Mouse (Mus musculus): Measurements from ENCODE around the gene Palld.

The Palld gene

DNA sequence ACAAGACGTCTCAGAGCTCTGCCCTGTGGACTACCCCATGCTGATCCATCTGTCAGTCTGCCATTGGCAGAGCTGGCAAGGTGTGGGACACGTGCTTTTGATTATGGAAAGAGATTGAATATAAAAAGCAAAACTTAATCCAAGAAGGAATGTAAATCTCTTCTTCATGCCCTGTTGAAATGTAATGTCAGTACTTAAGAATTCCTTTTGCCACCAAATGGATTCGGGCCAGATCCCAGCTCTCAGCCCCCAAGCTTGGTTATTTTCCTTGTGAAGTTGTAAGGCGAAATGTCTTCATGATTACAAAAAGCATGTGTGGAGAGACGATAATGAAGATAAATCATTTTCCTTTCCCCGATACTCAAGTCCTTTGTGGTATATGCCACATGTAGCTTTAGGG, 126.6 kb downstream of the Palld start:
- no peak for DNase-seq (ENCODE audit: low read depth, low spot score)

DNA sequence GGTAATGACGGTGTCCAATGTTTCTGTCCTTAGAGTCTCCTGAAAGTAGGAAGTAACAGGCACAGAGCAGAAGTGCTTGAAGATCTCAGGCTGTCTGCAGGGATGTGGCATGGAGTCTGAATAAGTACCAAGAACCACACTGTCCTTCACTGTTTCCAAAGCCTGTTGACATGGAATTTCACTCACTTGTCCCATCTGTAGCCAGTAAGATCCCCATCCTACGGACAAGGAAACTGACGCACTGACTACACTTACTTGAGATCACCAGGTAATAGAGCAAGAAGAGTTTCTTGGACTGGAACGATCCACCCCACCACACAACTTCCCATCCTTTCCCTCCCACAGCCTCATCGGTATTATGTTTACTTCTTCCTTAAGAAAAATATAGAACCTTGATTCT, 128.3 kb downstream of the Palld start:
- DNase-seq (ENCODE audit: low read depth, low spot score), result no peak

DNA sequence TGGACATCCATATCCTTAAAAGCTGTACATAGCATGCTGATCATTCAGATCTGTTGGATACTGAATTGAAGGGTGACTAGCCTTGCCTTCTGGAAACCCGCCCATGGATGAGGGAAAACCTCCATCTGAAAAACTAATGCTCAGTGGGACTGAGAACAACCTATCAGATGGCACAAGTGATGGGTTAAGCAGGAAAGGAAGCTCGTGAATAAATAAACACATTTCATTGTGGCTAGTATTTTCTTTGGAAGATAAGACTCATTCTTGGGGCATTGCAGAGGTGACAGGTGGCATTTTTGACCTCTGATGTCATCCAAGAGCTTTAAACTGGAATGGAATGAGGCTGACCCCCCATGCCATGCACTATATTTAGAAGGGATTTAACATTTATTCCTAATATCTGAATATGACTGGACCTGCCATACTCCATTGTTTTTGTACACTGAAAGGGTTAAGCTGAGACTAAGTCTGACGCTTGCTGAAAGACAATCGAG, 128.8 kb downstream of the Palld start:
- DNase-seq (ENCODE audit: low read depth, low spot score), result no peak

DNA sequence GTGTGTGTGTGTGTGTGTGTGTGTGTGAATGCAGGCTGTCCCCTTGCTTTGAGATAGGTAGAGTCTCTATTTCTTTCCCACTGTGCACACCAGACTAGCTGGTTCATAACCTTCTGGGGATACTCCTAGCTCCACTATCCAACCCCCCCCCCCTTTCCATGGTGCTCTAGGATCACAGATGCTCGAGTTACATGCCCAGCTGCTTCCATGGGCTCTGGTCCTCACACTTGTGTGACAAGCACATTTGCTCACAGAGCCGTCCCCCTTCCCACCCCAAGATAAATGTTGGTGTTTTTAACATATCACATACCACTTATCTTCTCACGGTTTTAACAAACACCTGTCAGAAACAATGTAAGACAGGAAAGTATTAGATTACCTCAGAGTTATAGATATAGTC, 131.2 kb downstream of the Palld start:
- no peak for DNase-seq (ENCODE audit: low read depth, low spot score)

DNA sequence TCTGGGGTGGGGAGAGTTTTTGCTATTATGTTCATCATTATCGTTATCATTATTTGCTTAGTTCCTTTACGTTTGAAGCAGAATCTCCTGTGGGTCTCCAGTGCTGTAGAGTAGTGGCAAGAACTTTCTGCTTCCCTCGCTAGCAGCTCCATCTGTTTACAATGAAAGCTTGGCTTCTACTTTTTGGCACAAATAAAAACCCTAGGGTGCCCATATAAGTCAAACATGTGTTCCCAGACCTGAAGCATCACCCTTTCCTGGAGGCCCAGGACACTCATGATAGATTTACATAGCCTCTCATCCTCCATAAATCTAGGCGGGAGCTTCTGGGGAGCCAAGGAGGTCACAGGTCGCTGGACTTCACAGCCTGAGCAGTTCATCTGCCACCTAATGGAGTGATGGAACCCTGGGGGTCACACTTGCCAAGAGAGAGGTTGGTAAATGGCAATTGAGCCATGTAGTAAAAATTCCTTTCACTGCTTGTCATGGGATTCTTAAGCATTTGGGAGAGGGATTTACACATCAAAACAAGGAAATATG, 133.1 kb downstream of the Palld start:
- DNase-seq (ENCODE audit: low read depth, low spot score), result no peak

DNA sequence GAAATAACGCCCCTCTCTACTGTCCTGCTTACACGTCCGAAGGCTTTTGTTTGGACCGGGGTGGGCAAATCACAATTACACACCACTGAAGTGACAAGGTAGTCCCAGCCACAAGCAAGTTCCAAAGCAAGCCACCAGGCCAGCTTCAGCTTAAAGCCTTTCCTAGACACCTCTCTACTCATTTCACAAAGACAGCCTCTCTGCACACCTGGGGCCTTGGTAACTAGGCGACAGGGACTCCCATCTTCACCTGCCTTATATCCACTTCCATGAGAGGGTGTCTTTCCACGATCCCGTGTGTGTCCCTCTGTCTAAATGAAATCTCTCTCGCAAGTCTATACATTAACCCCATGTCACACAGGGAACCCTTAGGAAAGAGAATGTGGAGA, 142.3 kb downstream of the Palld start:
- DNase-seq (ENCODE audit: low read depth, low spot score), result no peak

DNA sequence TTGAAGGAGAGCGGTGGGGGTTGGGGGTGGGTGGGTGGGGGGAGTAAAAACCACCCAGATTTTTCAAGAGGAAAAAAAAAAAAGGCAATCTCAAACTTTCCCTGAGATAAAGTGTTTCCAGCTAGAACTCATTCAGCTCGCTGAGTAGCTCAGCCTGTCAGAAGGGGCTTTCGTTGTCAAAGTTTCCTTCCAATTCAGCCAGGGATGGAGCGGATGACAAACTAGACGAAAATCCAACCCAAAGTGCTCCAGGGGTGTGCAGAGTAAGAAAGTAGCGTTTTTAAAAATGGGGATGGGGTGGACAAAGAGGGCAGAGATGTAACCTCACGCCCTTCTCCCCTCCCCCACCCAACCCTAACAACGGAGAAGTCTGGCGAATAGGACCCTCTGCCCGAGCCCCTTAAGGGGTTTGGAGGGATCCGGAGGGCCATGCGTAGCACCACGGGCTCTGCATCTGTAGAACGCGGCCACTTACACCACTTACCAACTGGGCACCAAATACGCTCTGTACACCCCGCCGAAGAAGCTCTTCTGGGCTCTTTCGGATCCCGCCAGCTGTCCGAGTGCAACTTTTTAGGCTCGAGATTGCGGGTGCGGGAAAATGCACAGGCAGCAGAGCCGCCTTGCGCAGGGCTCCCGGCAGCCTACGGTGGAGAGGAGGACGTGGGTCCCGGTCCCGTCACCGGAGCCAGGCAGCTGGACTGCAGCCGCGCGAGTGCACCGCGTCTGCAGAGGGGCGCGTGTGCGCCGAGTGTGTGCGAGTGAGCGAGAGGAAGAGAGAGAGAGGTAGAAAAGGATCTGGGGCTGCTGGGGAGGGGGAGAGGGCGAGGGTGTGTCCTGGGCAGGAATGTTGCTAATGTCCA, 142.9 kb downstream of the Palld start:
- DNase-seq (ENCODE audit: low read depth, low spot score), result no peak

DNA sequence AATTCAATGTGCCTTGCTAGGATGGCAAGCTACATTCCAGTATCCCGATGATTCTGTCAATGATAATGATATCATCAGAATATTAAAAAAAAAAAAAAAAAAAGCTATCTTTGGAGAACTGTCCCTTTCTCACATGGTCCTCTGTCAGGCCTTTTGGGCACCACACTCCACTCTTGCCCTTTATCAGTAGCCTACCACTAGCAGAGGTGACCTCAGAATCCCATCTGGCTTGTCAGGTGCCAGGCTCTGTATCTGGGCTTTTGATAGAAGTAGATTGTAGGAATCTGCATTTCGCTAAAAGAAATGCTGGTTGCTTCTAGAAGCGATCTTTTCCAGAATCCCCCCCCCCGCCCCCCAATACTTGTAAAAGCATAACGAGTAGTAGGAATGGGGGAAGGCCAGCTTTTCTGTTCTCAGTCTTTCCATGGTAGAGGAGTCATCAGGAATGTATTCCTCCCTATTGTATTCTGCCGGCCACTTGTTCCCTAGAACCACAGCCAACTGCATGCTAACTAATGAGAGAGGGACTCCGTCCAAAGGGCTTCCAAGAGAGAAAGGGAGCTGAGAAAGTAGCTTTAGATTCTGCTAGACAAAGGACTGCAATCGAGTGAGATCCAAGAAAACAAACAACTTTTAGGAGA, 143.7 kb downstream of the Palld start:
- DNase-seq (ENCODE audit: low read depth, low spot score), result no peak

DNA sequence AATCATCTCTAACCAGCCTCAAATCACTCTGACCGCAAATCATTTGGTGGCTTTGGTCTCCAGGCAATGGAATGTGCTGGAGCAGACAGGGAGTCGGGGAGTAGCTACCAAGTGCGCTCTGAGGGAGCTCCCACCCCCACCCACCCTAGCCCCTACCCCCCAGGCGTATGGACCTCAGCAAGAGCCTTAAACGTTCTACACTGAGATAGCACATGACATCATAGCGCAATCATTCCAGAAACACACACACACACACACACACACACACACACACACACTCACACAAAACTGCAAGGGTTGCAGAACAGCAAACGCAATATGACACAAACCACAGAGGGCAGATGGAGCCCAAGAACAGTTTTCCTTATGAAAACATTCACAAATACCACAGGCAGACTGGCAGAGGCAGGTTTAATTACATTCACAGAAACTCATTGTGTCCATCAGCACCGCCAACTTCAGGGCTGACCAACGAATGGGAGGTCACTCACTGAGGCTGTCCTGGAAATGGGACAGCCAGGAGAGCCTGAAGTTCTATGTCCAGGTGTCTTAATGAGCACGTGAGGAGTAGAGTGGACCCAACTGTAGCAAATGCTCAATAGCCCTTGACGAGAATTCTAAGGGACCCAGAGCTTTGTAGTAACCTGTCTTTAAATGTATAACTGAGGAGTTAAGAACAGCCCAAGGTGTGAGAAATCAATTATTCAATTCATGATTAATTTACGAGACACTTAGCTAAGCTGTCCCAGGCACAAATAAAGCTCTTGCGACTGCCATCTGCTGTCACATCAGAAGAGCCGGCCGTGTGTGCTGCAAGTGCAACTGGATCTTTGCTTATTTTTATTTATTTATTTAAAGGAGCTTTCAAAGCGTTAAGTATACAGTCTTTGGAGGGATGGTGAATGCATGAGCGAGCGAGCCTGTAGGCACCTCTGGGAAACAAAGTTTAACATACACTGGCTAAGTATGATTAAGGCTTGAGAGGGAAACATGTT, 145.2 kb downstream of the Palld start:
- no peak for DNase-seq (ENCODE audit: low read depth, low spot score)

DNA sequence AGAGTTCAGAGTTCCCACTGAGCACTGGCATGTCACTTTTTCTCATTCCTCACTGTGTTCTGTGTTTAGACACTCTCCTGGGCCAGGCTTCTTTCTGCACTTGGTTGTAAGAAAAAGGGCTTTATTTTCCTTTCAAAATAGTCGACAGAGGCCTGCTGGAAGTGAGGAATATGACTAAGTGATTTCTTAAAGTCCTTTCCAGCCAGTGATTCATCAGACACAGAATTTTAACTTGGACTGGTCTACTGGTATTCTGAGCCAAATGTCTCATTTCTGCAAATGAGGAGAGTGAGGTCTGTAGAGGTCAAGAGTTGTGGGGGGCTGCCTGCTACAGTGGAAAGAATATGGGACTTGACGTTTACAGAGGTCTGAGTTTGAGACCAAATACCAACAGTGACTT, 147.3 kb downstream of the Palld start:
- no peak for DNase-seq (ENCODE audit: low read depth, low spot score)

DNA sequence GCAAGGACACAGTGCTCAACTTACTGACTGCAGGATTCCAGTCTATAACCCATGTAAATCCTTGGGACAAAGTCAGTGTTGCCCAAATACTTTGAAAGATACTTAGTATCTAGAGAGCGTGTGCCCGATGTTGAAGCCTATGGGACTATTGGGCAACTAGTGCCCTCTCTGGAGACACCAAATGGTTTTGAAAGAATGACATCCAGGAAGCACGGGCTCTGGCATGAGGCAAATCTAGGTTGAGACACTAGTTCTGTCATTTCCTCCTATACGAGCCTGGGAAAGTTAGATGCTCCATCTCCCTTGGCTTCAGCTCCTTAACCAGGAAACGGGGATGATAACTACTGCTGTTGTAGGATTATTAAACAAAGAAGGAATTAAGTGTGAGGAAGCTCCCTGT, 155.4 kb downstream of the Palld start:
- no peak for DNase-seq (ENCODE audit: low read depth, low spot score)

DNA sequence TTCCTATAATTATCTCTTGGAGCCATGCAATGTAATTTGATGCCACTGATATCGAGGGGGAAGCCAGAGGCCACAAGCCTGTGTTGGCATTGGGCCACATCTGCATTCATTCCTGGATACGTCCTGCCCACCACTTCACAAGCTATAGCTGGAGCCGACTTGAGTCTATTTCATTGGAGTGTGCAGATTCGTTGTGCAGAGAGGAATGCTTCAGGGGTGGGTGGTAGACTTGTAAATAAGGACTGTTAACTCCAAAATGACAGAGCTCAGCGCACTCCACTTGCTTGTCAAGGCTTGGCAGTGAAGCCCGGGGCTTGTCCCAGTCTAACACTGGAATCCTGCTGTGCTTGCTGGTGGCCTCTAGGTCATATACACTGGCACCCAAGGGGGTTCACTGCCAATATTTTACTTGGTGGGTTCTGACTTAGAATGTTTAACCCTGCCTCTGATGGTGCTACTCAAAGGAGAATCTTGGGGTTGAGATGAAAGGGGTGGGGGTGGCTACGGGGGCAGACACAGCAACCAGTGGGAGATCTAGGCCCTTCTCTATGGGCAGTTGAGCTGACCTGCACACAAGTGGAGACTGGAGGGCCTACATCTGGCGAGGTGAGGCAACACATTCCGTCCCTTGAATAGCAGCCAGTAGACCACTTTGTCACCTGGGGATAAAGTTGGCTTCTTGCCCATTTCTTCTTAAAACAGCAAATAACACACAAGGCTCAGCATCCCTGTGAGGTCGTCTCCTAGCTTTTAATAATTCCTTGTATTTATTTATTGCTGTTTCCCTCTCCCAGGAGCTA, 157.1 kb downstream of the Palld start:
- no peak for DNase-seq (ENCODE audit: low read depth, low spot score)

DNA sequence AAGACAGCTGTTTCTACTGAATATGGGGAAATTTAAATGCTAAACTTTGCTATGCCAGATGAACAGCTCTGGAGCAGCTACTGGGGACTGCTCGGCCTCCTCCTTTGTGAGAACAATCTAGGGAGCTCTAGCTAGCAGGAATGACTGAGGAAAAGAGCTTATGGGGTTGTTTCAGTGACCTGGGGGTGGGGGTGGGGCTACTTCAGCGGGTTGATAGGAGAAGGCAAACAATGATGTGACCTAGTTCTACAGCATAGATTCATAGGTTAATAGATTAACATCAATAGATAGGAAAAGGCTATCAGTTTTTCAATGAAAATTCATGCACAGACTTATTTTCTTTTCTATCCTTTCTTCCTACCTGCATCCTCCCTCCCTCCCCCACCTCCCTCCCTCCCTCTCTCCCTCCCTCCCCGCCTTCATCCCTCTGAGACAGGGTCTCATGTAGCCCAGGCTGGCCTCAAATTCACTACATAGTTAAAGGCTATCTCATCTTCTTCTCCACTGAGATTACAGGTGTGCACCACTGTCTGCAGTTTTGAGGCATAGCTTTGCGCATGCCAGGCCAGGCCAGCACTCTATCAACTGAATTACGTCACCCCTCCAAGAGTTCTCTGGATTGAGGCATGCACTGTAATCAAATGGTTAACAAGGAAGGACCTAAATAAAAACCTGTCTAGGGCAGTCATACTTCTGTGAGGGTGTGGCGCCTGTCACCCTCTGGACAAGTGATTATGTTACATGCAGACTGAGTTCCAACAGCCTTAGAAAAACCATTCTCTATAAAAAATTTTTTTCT, 158.5 kb downstream of the Palld start:
- DNase-seq (ENCODE audit: low read depth, low spot score), result no peak

DNA sequence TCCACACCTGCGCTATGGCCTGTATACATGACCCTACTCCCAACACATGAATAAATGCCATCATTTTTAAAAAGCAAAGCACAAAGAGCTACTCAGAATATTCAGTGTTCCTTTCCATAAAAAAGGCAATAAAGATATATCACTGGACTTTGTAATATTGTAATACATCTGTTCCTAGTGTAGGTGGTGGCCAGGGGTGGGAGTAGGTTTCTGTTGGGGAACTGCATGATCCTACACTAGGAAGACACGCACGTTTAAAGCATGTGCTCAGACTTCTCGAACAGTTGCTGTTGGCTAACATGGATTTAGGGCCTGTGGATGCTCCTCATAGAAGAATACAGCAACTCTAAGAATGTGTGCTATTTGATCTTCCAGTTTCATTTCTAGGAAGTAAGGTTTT, 165.0 kb downstream of the Palld start:
- no peak for DNase-seq (ENCODE audit: low read depth, low spot score)

DNA sequence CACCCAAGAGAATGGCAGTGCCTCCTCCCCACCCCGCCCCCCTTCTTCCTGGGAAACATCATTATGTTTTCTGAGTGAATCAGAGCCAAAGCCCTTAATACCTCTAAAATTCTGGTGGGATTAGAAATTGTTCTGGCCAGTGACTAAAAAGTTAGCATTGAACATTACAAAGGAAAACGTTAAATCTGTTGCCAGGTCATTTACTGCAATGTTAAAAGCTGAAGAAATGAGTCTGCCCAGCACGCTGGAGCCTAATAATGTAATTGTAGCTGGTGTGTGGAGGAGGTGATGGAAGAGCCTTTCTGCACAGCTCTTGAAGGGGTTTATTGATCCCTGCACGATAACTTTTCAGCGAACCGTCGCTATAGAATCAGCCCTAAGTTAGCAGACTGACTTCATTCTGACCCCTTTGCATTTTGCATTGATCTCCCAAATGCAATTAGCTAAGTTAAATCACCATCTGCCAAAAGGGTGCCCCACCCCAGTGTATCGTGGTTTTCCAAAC, 165.7 kb downstream of the Palld start:
- DNase-seq (ENCODE audit: low read depth, low spot score), result no peak

DNA sequence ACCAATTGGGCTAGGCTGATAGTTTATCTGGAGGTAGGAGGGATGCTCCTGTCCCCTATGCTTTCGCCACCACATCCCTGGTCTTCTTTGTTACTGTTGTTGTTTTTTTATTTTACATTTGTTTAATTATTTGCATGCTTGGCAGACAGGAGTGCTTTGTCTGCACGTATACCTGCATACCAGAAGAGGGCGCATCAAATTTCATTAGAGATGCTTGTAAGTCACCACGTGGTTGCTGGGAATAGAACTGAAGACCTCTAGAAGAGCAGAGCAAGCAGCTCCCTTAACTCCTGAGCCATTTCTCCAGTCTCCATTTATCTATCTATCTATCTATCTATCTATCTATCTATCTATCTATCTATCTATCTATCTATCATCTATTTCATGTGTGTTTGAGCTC, 166.4 kb downstream of the Palld start:
- DNase-seq (ENCODE audit: low read depth, low spot score), result no peak

DNA sequence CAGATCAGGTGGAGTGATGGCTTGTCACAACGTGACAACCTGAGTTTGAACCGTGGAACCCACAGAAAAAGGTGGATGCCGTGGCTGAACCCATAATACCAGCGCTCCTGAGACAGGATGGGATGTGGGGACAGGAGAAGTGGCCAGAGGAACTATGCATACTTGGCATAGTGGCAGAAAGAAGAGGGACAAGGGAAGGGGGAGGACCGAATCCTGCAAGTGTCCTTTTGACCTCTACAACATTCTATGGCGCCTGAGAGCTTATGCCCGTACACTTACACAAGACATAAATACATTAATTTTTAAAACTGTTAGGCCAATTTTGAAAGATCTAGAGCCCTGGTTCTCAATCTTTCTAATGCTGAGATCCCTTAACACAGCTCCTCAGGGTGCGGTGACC, 168.3 kb downstream of the Palld start:
- no peak for DNase-seq (ENCODE audit: low read depth, low spot score)

DNA sequence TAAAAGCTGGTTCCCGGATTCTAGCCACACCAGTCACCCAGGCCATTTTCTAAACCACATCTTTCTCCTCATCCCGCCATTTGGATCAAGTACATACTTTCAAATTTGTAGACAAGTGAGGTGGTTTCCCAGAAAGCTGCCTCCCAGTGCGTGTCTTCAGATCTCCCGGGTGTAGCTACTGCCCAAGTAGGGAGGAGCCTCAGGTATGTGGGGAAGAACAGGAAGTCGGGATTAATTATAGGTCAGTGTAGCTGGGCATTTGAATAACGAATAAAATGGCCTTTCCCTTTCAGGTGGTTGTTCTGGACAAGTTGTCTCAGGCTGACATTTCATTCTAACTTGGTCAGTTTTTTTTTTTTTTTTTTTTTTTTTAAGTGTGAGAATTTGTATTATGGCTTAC, 170.3 kb downstream of the Palld start:
- DNase-seq (ENCODE audit: low read depth, low spot score), result no peak

DNA sequence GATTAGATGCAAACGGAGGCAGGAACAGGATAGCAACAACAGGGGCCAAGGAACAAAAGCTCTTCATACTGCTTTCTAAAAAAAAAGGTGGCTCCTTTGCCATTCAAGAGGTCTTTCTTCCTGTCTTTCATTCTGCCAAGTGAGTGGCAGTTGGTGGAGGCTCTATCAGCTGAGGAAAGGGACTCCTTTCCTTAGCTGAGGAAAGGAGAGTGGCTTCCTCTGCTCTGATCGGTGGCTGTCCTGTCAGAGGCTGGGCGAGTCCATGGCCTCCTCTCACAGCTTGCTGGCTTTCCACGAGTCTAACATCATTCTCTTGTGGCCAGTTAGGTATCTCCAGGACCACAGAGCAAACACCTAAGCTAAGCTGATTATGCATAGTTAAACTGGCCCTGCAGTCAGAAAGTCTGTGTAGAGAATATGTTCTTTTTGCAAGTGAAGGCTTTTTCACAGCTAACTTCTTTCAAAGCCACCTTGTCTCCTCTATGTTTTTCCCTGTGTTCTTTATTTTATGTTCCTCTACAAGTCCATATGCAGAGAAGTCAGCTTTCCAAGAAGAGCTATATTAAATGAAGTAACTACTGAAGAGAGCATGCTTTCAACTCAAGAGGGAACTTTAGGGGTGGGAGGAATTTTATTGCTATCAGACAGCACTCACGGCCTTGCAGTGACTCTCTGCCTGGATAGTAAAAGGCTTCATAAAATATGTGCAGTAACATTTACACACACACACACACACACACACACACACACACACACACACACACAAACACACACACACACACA, 171.0 kb downstream of the Palld start:
- no peak for DNase-seq (ENCODE audit: low read depth, low spot score)
